Mouse (Mus musculus) olfactory bulb, adult 2 months (tissue): ENCODE results near the gene Rex1bd.

Source experiments
- CTCF ChIP-seq: fragments of 200-500 bp; IDR thresholded peaks from 2 replicates; pipeline ENCODE4 v1.5.1; 2012; ENCODE audit warnings: low read depth, mild to moderate bottlenecking, low read length, moderate library complexity; ENCODE audit not compliant: insufficient read depth
- POLR2A ChIP-seq: fragments of 200-500 bp; IDR thresholded peaks from 2 replicates; pipeline ENCODE4 v1.6.1; 2012; ENCODE audit warnings: mild to moderate bottlenecking, low read depth, low read length, moderate library complexity; ENCODE audit not compliant: insufficient read depth

DNA sequence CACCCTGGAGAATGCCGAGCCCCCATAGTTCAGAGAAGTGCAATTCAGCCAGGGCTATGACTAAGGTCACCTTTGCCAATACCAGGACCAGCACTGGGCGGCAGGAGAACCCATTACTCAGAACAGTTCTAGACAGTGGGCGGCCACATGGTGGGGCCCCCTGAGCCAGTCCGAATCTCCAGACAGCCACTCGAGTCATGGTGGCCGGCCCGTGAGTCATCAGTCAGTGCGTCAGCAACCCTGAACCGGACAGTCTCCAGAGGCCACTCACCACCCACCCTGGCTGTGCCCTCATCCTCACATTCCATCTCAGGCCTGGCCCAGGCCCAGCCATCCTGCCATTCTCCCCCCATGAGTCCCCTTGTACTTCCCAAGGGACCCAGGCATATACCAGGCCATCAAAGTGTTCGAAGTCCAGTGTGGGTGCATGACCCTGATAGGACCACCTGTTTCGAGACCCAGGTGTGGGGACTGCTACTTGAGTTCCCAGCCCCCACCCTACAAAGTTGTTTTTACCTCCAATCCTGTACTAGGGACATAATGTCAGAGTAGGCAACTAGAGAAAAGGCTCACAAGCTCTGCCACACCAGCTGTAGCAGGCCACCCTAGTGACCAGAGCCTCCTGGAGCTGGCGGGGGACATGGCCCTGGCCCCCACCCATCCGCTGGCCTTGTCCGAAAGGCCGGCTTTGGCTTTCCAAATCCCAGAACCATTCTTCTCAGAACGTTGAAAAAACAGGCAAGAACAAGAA, 44.6 kb downstream of the Rex1bd start:
- TF ChIP-seq CTCF (no peak), POLR2A (no peak)
